Mouse (Mus musculus) thymus, adult 2 months (tissue): ENCODE data around the gene Fam155a.

Source experiments
- CTCF ChIP-seq: fragments of 200-500 bp; IDR thresholded peaks from 2 replicates; pipeline ENCODE4 v1.5.1; 2012; ENCODE audit warnings: mild to moderate bottlenecking, control low read depth, low read length, moderate library complexity, borderline replicate concordance; ENCODE audit not compliant: control insufficient read depth, poor library complexity, insufficient read depth; ENCODE audit errors: extremely low read depth
- POLR2A ChIP-seq: fragments of 200-500 bp; IDR thresholded peaks from 2 replicates; pipeline ENCODE4 v1.6.1; 2012; ENCODE audit warnings: mild to moderate bottlenecking, low read length, control low read depth, moderate library complexity; ENCODE audit not compliant: control insufficient read depth, poor library complexity, insufficient read depth; ENCODE audit errors: extremely low read depth

- TF ChIP-seq POLR2A, result no peak
- TF ChIP-seq CTCF, result no peak
Measured at GRCm38 (mm10) chr8:9245994-9246393, 525.0 kb downstream of the Fam155a start.
